Mouse (Mus musculus) liver, embryonic 16.5 days (tissue): ENCODE measurements around the gene Rtn4rl2. TPM values are rescaled to one million over a fixed set of nuclear protein-coding genes. Genes with fewer than 3 reads are reported as not detected.
A peak's percentile ranks its signal among the peaks of the same experiment; 100 is the strongest.

Experiments
- ATAC-seq: fragments of 200-750 bp; cut with Nextera tagmentation; 2 replicates; pipeline ENCODE4 v1.8.0; 2017; ENCODE audit warnings: low read depth, mild to moderate bottlenecking, moderate number of reproducible peaks, moderate library complexity
- H3K27ac ChIP-seq: fragments of 300-500 bp; sonication (generic); 2 replicates; pipeline ENCODE4 v1.5.1; 2014; ENCODE audit warnings: mild to moderate bottlenecking, low read length
- H3K27me3 ChIP-seq: fragments of 300-500 bp; sonication (generic); 2 replicates; pipeline ENCODE4 v1.6.1; 2014; ENCODE audit warnings: low read depth, low read length, mixed read lengths; ENCODE audit not compliant: control insufficient read depth, insufficient read depth
- H3K36me3 ChIP-seq: fragments of 300-500 bp; sonication (generic); 2 replicates; pipeline ENCODE4 v1.6.1; 2014; ENCODE audit warnings: mild to moderate bottlenecking; ENCODE audit not compliant: control insufficient read depth, insufficient read depth
- H3K4me1 ChIP-seq: fragments of 300-500 bp; sonication (generic); 2 replicates; pipeline ENCODE4 v1.6.1; 2014; ENCODE audit warnings: low read depth, low read length, mixed read lengths; ENCODE audit not compliant: control insufficient read depth
- H3K4me2 ChIP-seq: fragments of 300-500 bp; sonication (generic); 2 replicates; pipeline ENCODE4 v1.6.1; 2014; ENCODE audit warnings: low read depth, low read length, mixed read lengths
- H3K4me3 ChIP-seq: fragments of 300-500 bp; sonication (generic); 2 replicates; pipeline ENCODE4 v1.5.1; 2014; ENCODE audit warnings: low read depth, mild to moderate bottlenecking, low read length
- H3K9ac ChIP-seq: fragments of 300-500 bp; sonication (generic); 2 replicates; pipeline ENCODE4 v1.6.1; 2014; ENCODE audit warnings: low read depth, low read length
- H3K9me3 ChIP-seq: fragments of 300-500 bp; sonication (generic); replicated peaks from 2 replicates; pipeline ENCODE4 v1.6.1; 2016; ENCODE audit warnings: low read length; ENCODE audit not compliant: control insufficient read depth
- WGBS: fragments of 180-500 bp; shearing (Covaris S2); extraction: QIAGEN DNeasy Blood & Tissue Kit; methylation state at CpG from one replicate; pipeline ENCODE4 v1.1.7; 2014; ENCODE audit not compliant: insufficient replicate concordance; 5-methylcytosine and 5-hydroxymethylcytosine counted together
- polyA plus RNA-seq: library from polyadenylated mRNA; unstranded; fragments of >200 nt; fragmentation: Nextera tagmentation; extraction: Ambion mirVana; gene quantifications from 2 replicates; pipeline ENCODE4 v1.2.1, GENCODE M21; 2015

The Rtn4rl2 gene
- polyA plus RNA-seq, 1 experiment from 2014 or later, result not detected

- Histone ChIP-seq H3K27me3 (peaks cover 94% of the 10 kb centered on the region), H3K36me3 (no peaks in the 10 kb centered on the region), H3K9ac (no peak overlapping the region; the same call in 1 of the 2 replicates), H3K4me2 (peak overlapping the region; percentile 66), H3K9me3 (no peaks in the 10 kb centered on the region), H3K4me3 (peak overlapping the region; percentile 53), H3K4me1 (peaks cover 30% of the 10 kb centered on the region), H3K27ac (no peak overlapping the region)
- no peak for ATAC-seq
- WGBS, result under 1% methylated on average over 58 of the region's 58 CpGs
Measured at GRCm38 (mm10) chr2:84887411-84888271, 1.1 kb upstream of the Rtn4rl2 start.

- peaks cover 95% of the 10 kb centered on the region for H3K27me3 ChIP-seq
- no peak for ATAC-seq
Measured at GRCm38 (mm10) chr2:84886821-84887281, 341 bp upstream of the Rtn4rl2 start.

GRCm38 (mm10) chr2:84885084-84886055, 1.1 kb downstream of the Rtn4rl2 start:
- no peaks in the 10 kb centered on the region for H3K9me3 ChIP-seq
- no peak for ATAC-seq
- 10% methylated on average over 22 of the region's 23 CpGs for WGBS
- H3K27me3 ChIP-seq, result peaks cover 92% of the 10 kb centered on the region
- no peaks in the 10 kb centered on the region for H3K36me3 ChIP-seq
- H3K4me3 ChIP-seq, result no peak overlapping the region
- no peak overlapping the region for H3K4me2 ChIP-seq
- H3K4me1 ChIP-seq, result peaks cover 31% of the 10 kb centered on the region
- H3K27ac ChIP-seq, result no peak overlapping the region
- no peak overlapping the region for H3K9ac ChIP-seq

More at GRCm38 (mm10) chr2:84886821-84887281, 341 bp upstream of the Rtn4rl2 start:
- Histone ChIP-seq H3K4me2 (peak overlapping the region; percentile 66), H3K4me1 (peaks cover 31% of the 10 kb centered on the region), H3K27ac (no peak overlapping the region), H3K4me3 (peak overlapping the region; percentile 53), H3K36me3 (no peaks in the 10 kb centered on the region), H3K9me3 (no peaks in the 10 kb centered on the region), H3K9ac (no peak overlapping the region)
- WGBS, result under 1% methylated on average over 33 of the region's 39 CpGs

- H3K9ac ChIP-seq, result no peak overlapping the region
- no peak overlapping the region for H3K4me3 ChIP-seq
- peaks cover 89% of the 10 kb centered on the region for H3K27me3 ChIP-seq
- ATAC-seq, result no peak
- peaks cover 30% of the 10 kb centered on the region for H3K4me1 ChIP-seq
- WGBS, result 29% methylated on average over 4 of the region's 4 CpGs
- no peak overlapping the region for H3K27ac ChIP-seq
- H3K9me3 ChIP-seq, result no peaks in the 10 kb centered on the region
- no peak overlapping the region for H3K4me2 ChIP-seq
- no peaks in the 10 kb centered on the region for H3K36me3 ChIP-seq
Measured at GRCm38 (mm10) chr2:84884611-84885010, 1.9 kb downstream of the Rtn4rl2 start.

GRCm38 (mm10) chr2:84883942-84884341, 2.6 kb downstream of the Rtn4rl2 start:
- 38% methylated on average over 4 of the region's 4 CpGs for WGBS
- H3K4me2 ChIP-seq, result no peak overlapping the region
- no peaks in the 10 kb centered on the region for H3K9me3 ChIP-seq
- ATAC-seq, result no peak
- no peaks in the 10 kb centered on the region for H3K36me3 ChIP-seq
- H3K9ac ChIP-seq, result no peak overlapping the region
- no peak overlapping the region for H3K4me3 ChIP-seq
- peaks cover 82% of the 10 kb centered on the region for H3K27me3 ChIP-seq
- H3K4me1 ChIP-seq, result peaks cover 25% of the 10 kb centered on the region
- no peak overlapping the region for H3K27ac ChIP-seq

- Histone ChIP-seq H3K27ac (no peak overlapping the region), H3K27me3 (peaks cover 78% of the 10 kb centered on the region), H3K4me1 (peaks cover 23% of the 10 kb centered on the region), H3K9ac (no peak overlapping the region), H3K4me2 (no peak overlapping the region), H3K9me3 (no peaks in the 10 kb centered on the region), H3K36me3 (no peaks in the 10 kb centered on the region), H3K4me3 (no peak overlapping the region)
- no peak for ATAC-seq
- WGBS, result 16% methylated on average over 11 of the region's 11 CpGs
Measured at GRCm38 (mm10) chr2:84883530-84883929, 3.0 kb downstream of the Rtn4rl2 start.

GRCm38 (mm10) chr2:84883084-84883483, 3.4 kb downstream of the Rtn4rl2 start:
- H3K4me2 ChIP-seq, result peak overlapping the region; percentile 32
- H3K4me1 ChIP-seq, result peaks cover 22% of the 10 kb centered on the region
- H3K4me3 ChIP-seq, result no peak overlapping the region
- H3K9me3 ChIP-seq, result no peaks in the 10 kb centered on the region
- WGBS, result 6% methylated on average over 6 of the region's 6 CpGs
- peaks cover 74% of the 10 kb centered on the region for H3K27me3 ChIP-seq
- ATAC-seq, result peak; percentile 32; the same call in 1 of the 2 replicates
- H3K27ac ChIP-seq, result no peak overlapping the region
- H3K9ac ChIP-seq, result no peak overlapping the region
- H3K36me3 ChIP-seq, result no peaks in the 10 kb centered on the region

- Histone ChIP-seq H3K27me3 (peaks cover 69% of the 10 kb centered on the region), H3K36me3 (no peaks in the 10 kb centered on the region), H3K9ac (no peak overlapping the region), H3K27ac (no peak overlapping the region), H3K9me3 (no peaks in the 10 kb centered on the region), H3K4me1 (peaks cover 17% of the 10 kb centered on the region), H3K4me3 (no peak overlapping the region), H3K4me2 (peak overlapping the region; percentile 32)
- ATAC-seq, result 0 out of 2 replicates have a peak, but pooled peaks have one; percentile 44
- WGBS, result 5% methylated on average over 23 of the region's 23 CpGs
Measured at GRCm38 (mm10) chr2:84882606-84883005, 3.9 kb downstream of the Rtn4rl2 start.
